ENCODE assay signal across 8 mouse cellular contexts in genomic region chr3:131489657-131490142, GRCm38 (mm10). TPM values are rescaled to one million over a fixed set of nuclear protein-coding genes. Genes with fewer than 3 reads are reported as not detected.
DNase-seq lines count a peak whose midpoint lies in the region; ATAC-seq and TF ChIP-seq lines count a peak whose summit lies in the region.

No protein-coding gene starts in this region.

- peak; percentile 65 for ATAC-seq in intestine, embryonic 15.5 days
- peak; percentile 52 for ATAC-seq in limb, embryonic 15.5 days (ENCODE audit: insufficient number of reproducible peaks, low FRiP score, low TSS enrichment, low read depth)
- ATAC-seq in midbrain, embryonic 13.5 days: peak; percentile 87

- DNase-seq in thymus, adult 2 months: peak; percentile 5
- no peak for DNase-seq in thymus, postnatal 25 days
- peak; percentile 33 to 58 for DNase-seq in cerebellum, postnatal 14 days
- DNase-seq in gastrocnemius, postnatal 14 days: peak; percentile 66
- no peak for DNase-seq in thymus, adult 18-20 months

- peak overlapping the region; percentile 77 for H3K9ac ChIP-seq in intestine, embryonic 15.5 days
- peak overlapping the region; percentile 71 for H3K9ac ChIP-seq in limb, embryonic 15.5 days
- H3K9ac ChIP-seq in midbrain, embryonic 13.5 days (replicated peaks): peak overlapping the region; percentile 75

- WGBS in thymus, adult 2 months: 3% methylated on average over 36 of the region's 36 CpGs
- WGBS in intestine, embryonic 15.5 days: under 1% methylated on average over 36 of the region's 36 CpGs
- WGBS in limb, embryonic 15.5 days: under 1% methylated on average over 34 of the region's 36 CpGs
- WGBS in midbrain, embryonic 13.5 days: under 1% methylated on average over 36 of the region's 36 CpGs

- no peak overlapping the region for H3K27ac ChIP-seq in thymus, adult 2 months (ENCODE audit: control insufficient read depth, insufficient read depth, low read length)
- peak overlapping the region; percentile 95 for H3K27ac ChIP-seq in intestine, embryonic 15.5 days
- H3K27ac ChIP-seq in limb, embryonic 15.5 days: peak overlapping the region; percentile 83
- no peak overlapping the region for H3K27ac ChIP-seq in midbrain, embryonic 13.5 days

- peaks cover 7% of the 10 kb centered on the region; the same call in 1 of the 2 replicates for H3K4me1 ChIP-seq in thymus, adult 2 months (replicated peaks; ENCODE audit: control insufficient read depth, insufficient read depth, low read length)
- H3K4me1 ChIP-seq in intestine, embryonic 15.5 days (replicated peaks): peaks cover 5% of the 10 kb centered on the region; the same call in 1 of the 2 replicates
- peaks cover 13% of the 10 kb centered on the region for H3K4me1 ChIP-seq in limb, embryonic 15.5 days
- peaks cover 15% of the 10 kb centered on the region for H3K4me1 ChIP-seq in midbrain, embryonic 13.5 days (replicated peaks)

- no peaks in the 10 kb centered on the region for H3K9me3 ChIP-seq in intestine, embryonic 15.5 days
- no peaks in the 10 kb centered on the region for H3K9me3 ChIP-seq in limb, embryonic 15.5 days
- H3K9me3 ChIP-seq in midbrain, embryonic 13.5 days: no peaks in the 10 kb centered on the region

- H3K27me3 ChIP-seq in thymus, adult 2 months (ENCODE audit: control insufficient read depth, insufficient read depth, low read length): peaks cover 9% of the 10 kb centered on the region
- H3K27me3 ChIP-seq in intestine, embryonic 15.5 days (replicated peaks): no peaks in the 10 kb centered on the region
- H3K27me3 ChIP-seq in limb, embryonic 15.5 days: 0 out of 2 replicates have a peak, but pooled peaks cover 5% of the 10 kb centered on the region
- peaks cover 65% of the 10 kb centered on the region for H3K27me3 ChIP-seq in midbrain, embryonic 13.5 days

- intact Hi-C loops in gastrocnemius, postnatal 14 days (cut with DNase I; ENCODE audit: low total_unique reads): no loop called here

- peak overlapping the region; percentile 89 for H3K4me2 ChIP-seq in intestine, embryonic 15.5 days (replicated peaks)
- peak overlapping the region; percentile 89 for H3K4me2 ChIP-seq in limb, embryonic 15.5 days
- peak overlapping the region; percentile 96 for H3K4me2 ChIP-seq in midbrain, embryonic 13.5 days (replicated peaks)

- peak overlapping the region; percentile 22 for H3K4me3 ChIP-seq in thymus, adult 2 months (ENCODE audit: control insufficient read depth, insufficient read depth, low read length)
- peak overlapping the region; percentile 75 for H3K4me3 ChIP-seq in intestine, embryonic 15.5 days (replicated peaks)
- H3K4me3 ChIP-seq in limb, embryonic 15.5 days: peak overlapping the region; percentile 77
- H3K4me3 ChIP-seq in midbrain, embryonic 13.5 days (replicated peaks): peak overlapping the region; percentile 77

- no peak for TF ChIP-seq CTCF in thymus, adult 2 months (IDR thresholded peaks at IDR 0.05; ENCODE audit: borderline replicate concordance, control insufficient read depth, extremely low read depth, insufficient read depth, low read length, poor library complexity)

- no peak for TF ChIP-seq POLR2A in thymus, adult 2 months (IDR thresholded peaks at IDR 0.05; ENCODE audit: control insufficient read depth, extremely low read depth, insufficient read depth, low read length, poor library complexity)

- H3K36me3 ChIP-seq in thymus, adult 2 months (ENCODE audit: control insufficient read depth, insufficient read depth, low read length): no peaks in the 10 kb centered on the region
- H3K36me3 ChIP-seq in intestine, embryonic 15.5 days: no peaks in the 10 kb centered on the region
- no peaks in the 10 kb centered on the region for H3K36me3 ChIP-seq in limb, embryonic 15.5 days
- no peaks in the 10 kb centered on the region for H3K36me3 ChIP-seq in midbrain, embryonic 13.5 days

RNA-seq across cellular contexts. Expression of gene Sgms2, which starts 1.5 kb away (rescaled TPM):
- polyA plus RNA-seq in thymus, adult 2 months (2012; rRNA removed): 0.44 and 0.65 TPM in 2 replicates
- total RNA-seq in gastrocnemius, postnatal 14 days (2021): 1 to 10 TPM; 3.8 to 5.4 TPM
- 15.3 and 15.8 TPM in 2 replicates for polyA plus RNA-seq in intestine, embryonic 15.5 days (2015; fragmentation: Nextera tagmentation; extraction: Ambion mirVana)
- 22.3 and 24.3 TPM in 2 replicates for polyA plus RNA-seq in limb, embryonic 15.5 days (2015; fragmentation: Nextera tagmentation; extraction: Ambion mirVana)
- polyA plus RNA-seq in midbrain, embryonic 13.5 days (2015; fragmentation: Nextera tagmentation; extraction: Ambion mirVana): 0.61 and 0.71 TPM in 2 replicates

Comparison
In these comparisons a context has a peak if more than half of its experiments do, and no peak if none do; other contexts are left out.
1. DNase-seq: peak in thymus, adult 2 months (single experiment), cerebellum, postnatal 14 days (2 of 2) and gastrocnemius, postnatal 14 days (single experiment); none in thymus, postnatal 25 days (single experiment) and thymus, adult 18-20 months (0 of 2).
2. H3K27ac ChIP-seq: peak in intestine, embryonic 15.5 days (single experiment) and limb, embryonic 15.5 days (single experiment); none in thymus, adult 2 months (single experiment) and midbrain, embryonic 13.5 days (single experiment).
3. H3K4me3 ChIP-seq: peak in every context shown above with its lines; median percentile 77 in limb, embryonic 15.5 days; 77 in midbrain, embryonic 13.5 days; 75 in intestine, embryonic 15.5 days; 22 in thymus, adult 2 months.
4. Peak in every context shown above with its lines, with median percentiles within 50 percentile points of each other: ATAC-seq, H3K4me2 ChIP-seq and H3K9ac ChIP-seq.